Mouse (Mus musculus): ENCODE measurements around the gene Lyrm7. TPM values are rescaled to one million over a fixed set of nuclear protein-coding genes. Genes with fewer than 3 reads are reported as not detected.

Lyrm7 gene
- polyA plus RNA-seq, 1 experiment: 0.72 TPM

- no peak for DNase-seq (ENCODE audit: low read depth, low spot score)
These were observed 23.6 kb upstream of the Lyrm7 start for GRCm38 (mm10) chr11:54884197-54884828.

GRCm38 (mm10) chr11:54882671-54883070, 22.0 kb upstream of the Lyrm7 start:
- DNase-seq (ENCODE audit: low read depth, low spot score): no peak

More at GRCm38 (mm10) chr11:54884197-54884828, 23.6 kb upstream of the Lyrm7 start:
- WGBS: 70% methylated on average over 5 of the region's 5 CpGs

GRCm38 (mm10) chr11:54881051-54881474, 20.3 kb upstream of the Lyrm7 start:
- 12% methylated on average over 2 of the region's 2 CpGs for WGBS
- DNase-seq (ENCODE audit: low read depth, low spot score): no peak

More at GRCm38 (mm10) chr11:54882671-54883070, 22.0 kb upstream of the Lyrm7 start:
- WGBS: 74% methylated on average over 8 of the region's 8 CpGs

- no peak for DNase-seq (ENCODE audit: low read depth, low spot score)
- WGBS: 86% methylated on average over 10 of the region's 10 CpGs
These were observed 19.2 kb upstream of the Lyrm7 start for GRCm38 (mm10) chr11:54879922-54880321.

GRCm38 (mm10) chr11:54879434-54879833, 18.7 kb upstream of the Lyrm7 start:
- 31% methylated on average over 4 of the region's 4 CpGs for WGBS
- no peak for DNase-seq (ENCODE audit: low read depth, low spot score)

GRCm38 (mm10) chr11:54878893-54879292, 18.2 kb upstream of the Lyrm7 start:
- WGBS: 65% methylated on average over 6 of the region's 6 CpGs
- DNase-seq (ENCODE audit: low read depth, low spot score): no peak

- DNase-seq (ENCODE audit: low read depth, low spot score): no peak
- WGBS: 88% methylated on average over 5 of the region's 5 CpGs
These were observed 15.3 kb upstream of the Lyrm7 start for GRCm38 (mm10) chr11:54876031-54876430.

- WGBS: 55% methylated on average over 7 of the region's 7 CpGs
- DNase-seq (ENCODE audit: low read depth, low spot score): no peak
These were observed 11.3 kb upstream of the Lyrm7 start for GRCm38 (mm10) chr11:54871831-54872537.

GRCm38 (mm10) chr11:54869318-54869717, 8.6 kb upstream of the Lyrm7 start:
- WGBS: 66% methylated on average over 3 of the region's 3 CpGs
- DNase-seq (ENCODE audit: low read depth, low spot score): no peak

GRCm38 (mm10) chr11:54868445-54868844, 7.7 kb upstream of the Lyrm7 start:
- 37% methylated on average over 2 of the region's 2 CpGs for WGBS
- no peak for DNase-seq (ENCODE audit: low read depth, low spot score)

- no peak for DNase-seq (ENCODE audit: low read depth, low spot score)
- WGBS: 44% methylated on average over 3 of the region's 3 CpGs
These were observed 7.3 kb upstream of the Lyrm7 start for GRCm38 (mm10) chr11:54867903-54868434.

GRCm38 (mm10) chr11:54867049-54867385, 6.3 kb upstream of the Lyrm7 start:
- WGBS: 1% methylated on average over 5 of the region's 5 CpGs
- DNase-seq (ENCODE audit: low read depth, low spot score): peak; percentile 85

- DNase-seq (ENCODE audit: low read depth, low spot score): no peak
- WGBS: under 1% methylated on average over 107 of the region's 107 CpGs
These were observed 5.7 kb upstream of the Lyrm7 start, which contains the start of gene Hint1 for GRCm38 (mm10) chr11:54866119-54867048. Gene Hint1, plus strand, starts transcription at chr11:54866383.

- WGBS: 50% methylated on average over 6 of the region's 6 CpGs
- DNase-seq (ENCODE audit: low read depth, low spot score): no peak
These were observed 4.8 kb upstream of the Lyrm7 start for GRCm38 (mm10) chr11:54865330-54866085.

- WGBS: 41% methylated on average over 10 of the region's 10 CpGs
- no peak for DNase-seq (ENCODE audit: low read depth, low spot score)
These were observed 2.2 kb upstream of the Lyrm7 start for GRCm38 (mm10) chr11:54862621-54863520.

- 77% methylated on average over 5 of the region's 5 CpGs for WGBS
- DNase-seq (ENCODE audit: low read depth, low spot score): no peak
These were observed 1.0 kb upstream of the Lyrm7 start for GRCm38 (mm10) chr11:54861471-54862420.
